Mouse (Mus musculus) small intestine, adult 2 months (tissue): ENCODE results near the gene Map4. TPM values are rescaled to one million over a fixed set of nuclear protein-coding genes. Genes with fewer than 3 reads are reported as not detected.
"Not testable (repeated sequence)": the region's sequence is repeated elsewhere in the genome, so short reads cannot be mapped to it uniquely, and the experiment has no call there.

Experiments
- H3K27ac ChIP-seq: fragments of 200-500 bp; 2 replicates; pipeline ENCODE4 v1.5.1; 2012; ENCODE audit warnings: low read depth, low read length, control low read depth, inconsistent platforms; ENCODE audit not compliant: insufficient read depth
- H3K27me3 ChIP-seq: fragments of 200-500 bp; 2 replicates; pipeline ENCODE4 v1.6.1; 2012; ENCODE audit warnings: mild to moderate bottlenecking, moderate library complexity, low read length, inconsistent platforms; ENCODE audit not compliant: control insufficient read depth, insufficient read depth
- H3K36me3 ChIP-seq: fragments of 200-500 bp; 2 replicates; pipeline ENCODE4 v1.6.1; 2012; ENCODE audit warnings: mild to moderate bottlenecking, low read length, control low read depth, inconsistent platforms; ENCODE audit not compliant: control insufficient read depth, insufficient read depth
- H3K4me1 ChIP-seq: fragments of 200-500 bp; 2 replicates; pipeline ENCODE4 v1.6.1; 2012; ENCODE audit warnings: low read length, inconsistent platforms, mixed read lengths; ENCODE audit not compliant: control insufficient read depth, insufficient read depth, insufficient read length
- H3K4me3 ChIP-seq: fragments of 200-500 bp; 2 replicates; pipeline ENCODE4 v1.5.1; 2012; ENCODE audit warnings: low read depth, mild to moderate bottlenecking, control low read depth, inconsistent platforms, low read length, moderate library complexity
- CTCF ChIP-seq: fragments of 200-500 bp; IDR thresholded peaks from 2 replicates; pipeline ENCODE4 v1.5.1; 2012; ENCODE audit warnings: low read depth, mild to moderate bottlenecking, control low read depth, inconsistent platforms, low read length, moderate library complexity, mixed read lengths; ENCODE audit not compliant: insufficient replicate concordance, insufficient read length; ENCODE audit errors: extremely low read depth
- POLR2A ChIP-seq: fragments of 200-500 bp; IDR thresholded peaks from 2 replicates; pipeline ENCODE4 v1.6.1; 2012; ENCODE audit warnings: low read depth, mild to moderate bottlenecking, control low read depth, inconsistent platforms, low read length, moderate library complexity
- WGBS: fragments of 180-500 bp; shearing (Covaris S2); methylation state at CpG from one replicate; pipeline ENCODE4 v1.1.7; 2018; 5-methylcytosine and 5-hydroxymethylcytosine counted together
- polyA plus RNA-seq: library from polyadenylated mRNA; depleted of rRNA; stranded (reverse); fragments of >200 nt; gene quantifications from 2 replicates; pipeline ENCODE4 v1.2.3, GENCODE M21; 2012

The Map4 gene
- polyA plus RNA-seq, 1 experiment, result 191 TPM

DNA sequence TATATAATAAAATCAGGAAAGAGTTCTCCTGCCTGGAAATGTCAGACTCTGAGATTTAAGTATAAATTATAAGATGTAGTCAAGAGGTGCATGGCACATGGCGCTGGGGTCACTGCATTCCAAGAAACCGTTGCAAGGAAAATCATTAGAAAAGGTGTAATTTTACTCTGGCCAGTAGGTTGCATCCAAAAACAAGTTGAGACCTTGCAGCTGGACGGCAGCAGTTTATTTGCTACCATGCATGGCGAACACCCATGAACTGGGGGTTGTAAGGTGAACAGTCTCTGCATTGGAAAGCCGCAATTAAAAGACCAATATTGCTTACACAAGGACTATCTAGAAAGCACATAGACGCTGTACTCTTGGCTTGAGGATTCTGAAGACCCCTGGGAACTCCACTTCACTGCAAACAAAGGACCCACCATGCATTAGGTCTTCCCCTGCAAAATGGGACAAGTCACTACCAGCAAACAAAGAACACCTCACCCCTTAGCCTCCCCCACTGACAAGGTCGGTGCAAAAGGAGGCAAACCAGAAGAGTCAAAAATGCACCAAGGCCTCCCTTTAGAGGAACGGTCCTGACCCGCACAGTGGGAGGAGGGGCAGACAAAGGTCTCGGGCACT is 185.2 kb downstream of the Map4 start:
- no peaks in the 10 kb centered on the region for H3K27me3 ChIP-seq
- 0 out of 2 replicates have a peak overlapping the region, but pooled peaks have one; percentile 27 for H3K27ac ChIP-seq
- H3K4me3 ChIP-seq, result peak overlapping the region; percentile 83
- no peak for TF ChIP-seq CTCF
- TF ChIP-seq POLR2A, result no peak
- whole genome bisulfite sequencing, result 15% methylated on average over 10 of the region's 10 CpGs
- H3K4me1 ChIP-seq, result peaks cover 4% of the 10 kb centered on the region; the same call in 1 of the 2 replicates
- peaks cover 12% of the 10 kb centered on the region; the same call in 1 of the 2 replicates for H3K36me3 ChIP-seq

GRCm38 (mm10) chr9:110116977-110117778 is 185.9 kb downstream of the Map4 start, which contains the start of gene Smarcc1:
Smarcc1 (plus strand) TSS chr9:110117708.
- H3K4me1 ChIP-seq, result peaks cover 4% of the 10 kb centered on the region; the same call in 1 of the 2 replicates
- H3K4me3 ChIP-seq, result peak within 1 kb of the TSS; percentile 83
- no peak for TF ChIP-seq CTCF
- no peak; the same call in 1 of the 2 replicates for TF ChIP-seq POLR2A
- H3K36me3 ChIP-seq, result peaks cover 7% of the 10 kb centered on the region; the same call in 1 of the 2 replicates
- WGBS, result under 1% methylated on average over 79 of the region's 79 CpGs
- peak within 1 kb of the TSS; percentile 85 for H3K27ac ChIP-seq
- H3K27me3 ChIP-seq, result no peaks in the 10 kb centered on the region

- Histone ChIP-seq H3K4me3 (peak within 1 kb of the TSS; percentile 83), H3K4me1 (peaks cover 4% of the 10 kb centered on the region; the same call in 1 of the 2 replicates), H3K36me3 (peaks cover 2% of the 10 kb centered on the region; the same call in 1 of the 2 replicates), H3K27ac (peak within 1 kb of the TSS; percentile 85), H3K27me3 (no peaks in the 10 kb centered on the region)
- TF ChIP-seq POLR2A (no peak), CTCF (no peak)
- WGBS, result under 1% methylated on average over 17 of the region's 17 CpGs
Observed at GRCm38 (mm10) chr9:110117779-110118139, 186.5 kb downstream of the Map4 start, which contains the start of gene Dhx30. Dhx30 (minus strand) TSS chr9:110117830.

DNA sequence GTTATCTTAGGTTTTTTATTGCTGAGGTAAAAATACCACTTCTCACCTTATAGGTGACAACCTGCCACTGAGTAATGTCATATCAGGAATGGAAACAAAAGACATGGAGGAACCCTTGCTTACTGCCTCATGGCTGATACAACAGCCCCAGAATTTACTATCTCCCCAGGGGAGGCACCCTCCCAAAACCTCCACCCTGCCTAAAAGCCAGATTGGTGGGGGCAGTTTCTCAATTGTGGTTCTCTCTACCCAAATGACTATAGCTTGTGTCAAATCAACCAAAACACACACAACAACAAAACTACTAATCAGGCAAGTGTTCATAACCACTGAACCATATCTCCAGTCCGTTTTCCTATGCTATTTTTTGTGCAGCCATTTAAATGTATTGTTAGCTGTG is 187.0 kb downstream of the Map4 start:
- WGBS, result 69% methylated on average over 1 of the region's 1 CpGs
- Histone ChIP-seq H3K4me1 (peaks cover 4% of the 10 kb centered on the region; the same call in 1 of the 2 replicates), H3K27ac (no peak overlapping the region), H3K27me3 (no peaks in the 10 kb centered on the region), H3K4me3 (no peak overlapping the region), H3K36me3 (0 out of 2 replicates have a peak, but pooled peaks cover 2% of the 10 kb centered on the region)
- TF ChIP-seq POLR2A, result no peak
- no peak for TF ChIP-seq CTCF

- Histone ChIP-seq H3K36me3 (no peaks in the 10 kb centered on the region), H3K27ac (no peak overlapping the region), H3K4me1 (peaks cover 3% of the 10 kb centered on the region; the same call in 1 of the 2 replicates), H3K27me3 (no peaks in the 10 kb centered on the region), H3K4me3 (no peak overlapping the region)
- no peak for TF ChIP-seq POLR2A
- WGBS, result 84% methylated on average over 4 of the region's 4 CpGs
Observed at GRCm38 (mm10) chr9:110121424-110121823, 190.2 kb downstream of the Map4 start.

- WGBS, result 68% methylated on average over 2 of the region's 2 CpGs
- H3K27ac ChIP-seq, result no peak overlapping the region
Observed at GRCm38 (mm10) chr9:110123322-110123721, 192.1 kb downstream of the Map4 start.

GRCm38 (mm10) chr9:110124008-110124540 is 192.8 kb downstream of the Map4 start:
- H3K4me1 ChIP-seq, H3K4me3 ChIP-seq, H3K27ac ChIP-seq, H3K27me3 ChIP-seq, H3K36me3 ChIP-seq: not testable (repeated sequence)
- WGBS, result 31% methylated on average over 2 of the region's 2 CpGs

More at GRCm38 (mm10) chr9:110123322-110123721, 192.1 kb downstream of the Map4 start:
- Histone ChIP-seq H3K36me3 (no peaks in the 10 kb centered on the region), H3K4me3 (no peak overlapping the region), H3K4me1 (no peaks in the 10 kb centered on the region), H3K27me3 (no peaks in the 10 kb centered on the region)
- no peak for TF ChIP-seq POLR2A
- TF ChIP-seq CTCF, result no peak
